Mouse (Mus musculus) monocyte, adult 2 months (primary cell): ENCODE measurements around the gene Rab11b.
"Not testable (repeated sequence)": the region's sequence is repeated elsewhere in the genome, so short reads cannot be mapped to it uniquely, and the experiment has no call there.

Experiments used
- DNase-seq, 2 experiments: peaks; one replicate each; pipeline ENCODE4 v3.0.0; 2022; ENCODE audit warnings: low spot score in 2 of 2, low read depth in 1 of 2

Rab11b gene

GRCm38 (mm10) chr17:33773426-33773825 is 13.1 kb upstream of the Rab11b start:
- no peak for DNase-seq

GRCm38 (mm10) chr17:33771617-33772016 is 11.3 kb upstream of the Rab11b start:
- DNase-seq = no peak

GRCm38 (mm10) chr17:33766389-33766788 is 6.1 kb upstream of the Rab11b start:
- DNase-seq = no peak

- peak; percentile 81 to 85 for DNase-seq
Measured at GRCm38 (mm10) chr17:33759767-33760254, 519 bp downstream of the Rab11b start.

GRCm38 (mm10) chr17:33757231-33757630 is 3.1 kb downstream of the Rab11b start:
- no peak for DNase-seq

- no peak for DNase-seq
Measured at GRCm38 (mm10) chr17:33756108-33756790, 4.1 kb downstream of the Rab11b start.

GRCm38 (mm10) chr17:33755418-33756107 is 4.8 kb downstream of the Rab11b start:
- no peak for DNase-seq

GRCm38 (mm10) chr17:33754656-33755055 is 5.7 kb downstream of the Rab11b start:
- DNase-seq = no peak

- no peak for DNase-seq
Measured at GRCm38 (mm10) chr17:33752297-33752696, 8.0 kb downstream of the Rab11b start.

GRCm38 (mm10) chr17:33751181-33751580 is 9.1 kb downstream of the Rab11b start:
- no peak for DNase-seq

GRCm38 (mm10) chr17:33749451-33749850 is 10.9 kb downstream of the Rab11b start:
- DNase-seq = no peak

GRCm38 (mm10) chr17:33746011-33746410 is 14.3 kb downstream of the Rab11b start:
- DNase-seq = no peak

- no peak for DNase-seq
Measured at GRCm38 (mm10) chr17:33744686-33745384, 15.5 kb downstream of the Rab11b start.

GRCm38 (mm10) chr17:33742420-33742819 is 17.9 kb downstream of the Rab11b start:
- DNase-seq = no peak

GRCm38 (mm10) chr17:33733526-33733925 is 26.8 kb downstream of the Rab11b start:
- DNase-seq = not testable (repeated sequence)

- DNase-seq = not testable (repeated sequence)
Measured at GRCm38 (mm10) chr17:33732556-33733083, 27.7 kb downstream of the Rab11b start.

- DNase-seq = no peak
Measured at GRCm38 (mm10) chr17:33729215-33729614, 31.1 kb downstream of the Rab11b start.

GRCm38 (mm10) chr17:33728396-33728795 is 31.9 kb downstream of the Rab11b start:
- DNase-seq = no peak

GRCm38 (mm10) chr17:33719736-33720378 is 40.5 kb downstream of the Rab11b start:
- DNase-seq = no peak

GRCm38 (mm10) chr17:33718944-33719725 is 41.2 kb downstream of the Rab11b start:
- no peak for DNase-seq
